8 mouse cellular contexts compared by ENCODE assay signal in the genomic region with DNA sequence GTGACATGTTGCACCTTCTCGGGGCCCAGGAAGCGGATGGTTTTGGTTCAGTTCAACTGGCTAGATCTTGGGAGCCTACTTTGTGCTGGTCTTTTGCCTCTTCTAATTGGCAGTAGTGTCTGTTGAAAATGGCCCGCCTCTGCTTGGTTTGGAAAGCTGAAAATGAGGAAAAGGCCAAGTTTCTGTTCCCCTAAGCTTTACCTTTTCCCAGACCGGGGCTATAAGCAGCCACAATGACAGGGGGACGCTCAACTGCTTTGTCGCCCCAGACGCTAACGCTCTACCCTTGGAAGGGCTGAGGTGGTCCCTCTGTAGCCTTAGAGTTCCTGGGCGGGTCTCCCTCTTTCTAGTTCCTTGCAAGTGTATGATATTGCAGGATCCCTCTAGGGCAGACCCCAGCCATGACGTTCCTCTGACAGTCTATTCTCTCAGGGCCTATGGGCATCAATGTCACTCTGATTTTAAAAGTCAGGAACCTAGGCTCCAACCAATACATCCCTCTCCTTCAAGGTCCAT.
DNase-seq lines count a peak whose midpoint lies in the region; ATAC-seq and TF ChIP-seq lines count a peak whose summit lies in the region.

No protein-coding gene starts in this region.

- WGBS in embryonic facial prominence, embryonic 15.5 days, result 56% methylated on average over 10 of the region's 10 CpGs
- 71% methylated on average over 10 of the region's 10 CpGs for WGBS in intestine, embryonic 16.5 days

- no peak overlapping the region for H3K9ac ChIP-seq in embryonic facial prominence, embryonic 15.5 days
- peak overlapping the region; percentile 35; the same call in 1 of the 2 replicates for H3K9ac ChIP-seq in intestine, embryonic 16.5 days (ENCODE audit: low read depth, low read length)

- peaks cover 20% of the 10 kb centered on the region for H3K4me1 ChIP-seq in embryonic facial prominence, embryonic 15.5 days
- peaks cover 17% of the 10 kb centered on the region for H3K4me1 ChIP-seq in intestine, embryonic 16.5 days (ENCODE audit: control insufficient read depth, insufficient read depth, low read length)

- no peaks in the 10 kb centered on the region for H3K27me3 ChIP-seq in embryonic facial prominence, embryonic 15.5 days
- H3K27me3 ChIP-seq in intestine, embryonic 16.5 days (replicated peaks; ENCODE audit: control insufficient read depth, insufficient read depth, low read length), result no peaks in the 10 kb centered on the region

- H3K4me3 ChIP-seq in layer of hippocampus, adult 2 months, result peak overlapping the region; percentile 44; the same call in 1 of the 2 replicates
- peak overlapping the region; percentile 27 for H3K4me3 ChIP-seq in embryonic facial prominence, embryonic 15.5 days (replicated peaks)
- peak overlapping the region; percentile 17; the same call in 1 of the 2 replicates for H3K4me3 ChIP-seq in intestine, embryonic 16.5 days (ENCODE audit: low read length)

- H3K9me3 ChIP-seq in embryonic facial prominence, embryonic 15.5 days (replicated peaks), result no peaks in the 10 kb centered on the region
- no peaks in the 10 kb centered on the region for H3K9me3 ChIP-seq in intestine, embryonic 16.5 days (ENCODE audit: control insufficient read depth, low read length)

- H3K36me3 ChIP-seq in embryonic facial prominence, embryonic 15.5 days, result no peaks in the 10 kb centered on the region
- H3K36me3 ChIP-seq in intestine, embryonic 16.5 days (ENCODE audit: control insufficient read depth, insufficient read depth, low read length), result no peaks in the 10 kb centered on the region

- ATAC-seq in embryonic facial prominence, embryonic 15.5 days (ENCODE audit: insufficient number of reproducible peaks, low FRiP score, low TSS enrichment, low read depth), result no peak
- ATAC-seq in intestine, embryonic 16.5 days, result no peak
- ATAC-seq in monocyte, adult 5-6 weeks (replicated peaks; ENCODE audit: insufficient number of reproducible peaks, low FRiP score, low TSS enrichment, poor library complexity, severe bottlenecking), result peak; percentile 21; the same call in 1 of the 2 replicates

- DNase-seq in layer of hippocampus, adult 2 months (ENCODE audit: low spot score in 2 of 2), result no peak
- DNase-seq in layer of hippocampus, postnatal 10 days (ENCODE audit: low spot score in 2 of 2), result no peak
- DNase-seq in ovary, postnatal 36 days (ENCODE audit: low spot score), result no peak
- DNase-seq in ovary, adult 18-20 months (ENCODE audit: low spot score), result no peak
- no peak for DNase-seq in layer of hippocampus, adult 11-12 months (ENCODE audit: low spot score)

- TF ChIP-seq CTCF in layer of hippocampus, adult 2 months (conservative IDR thresholded peaks at IDR 0.05), result no peak

- H3K4me2 ChIP-seq in embryonic facial prominence, embryonic 15.5 days (replicated peaks), result peak overlapping the region; percentile 40
- H3K4me2 ChIP-seq in intestine, embryonic 16.5 days (ENCODE audit: low read depth, low read length), result peak overlapping the region; percentile 28; the same call in 1 of the 2 replicates

- peak overlapping the region; percentile 89 for H3K27ac ChIP-seq in layer of hippocampus, adult 2 months
- peak overlapping the region; percentile 71 for H3K27ac ChIP-seq in embryonic facial prominence, embryonic 15.5 days (replicated peaks)
- peak overlapping the region; percentile 57 for H3K27ac ChIP-seq in intestine, embryonic 16.5 days (ENCODE audit: low read length)
